Mouse (Mus musculus): Measurements from ENCODE around the gene Arhgap9.

The Arhgap9 gene

DNA sequence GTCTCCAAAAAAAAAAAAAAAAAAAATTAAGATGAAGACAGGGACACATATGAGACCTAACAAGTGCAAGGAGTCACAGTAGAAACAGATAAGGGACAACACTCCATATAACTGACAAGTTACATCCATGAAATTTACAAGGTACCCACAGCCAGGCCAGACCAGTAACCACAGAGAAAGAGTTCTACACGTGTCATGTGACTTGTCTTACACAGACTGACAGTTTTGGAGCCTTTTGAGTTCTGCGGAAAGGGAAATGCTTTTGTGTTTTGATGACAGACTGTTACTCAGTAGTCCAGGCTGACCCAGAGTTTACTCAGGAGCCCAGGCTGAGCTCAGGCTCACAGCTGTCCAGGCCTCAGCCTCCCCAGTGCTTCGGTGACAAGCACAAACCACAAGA, 21.3 kb downstream of the Arhgap9 start:
- DNase-seq (ENCODE audit: low read depth, low spot score): no peak

DNA sequence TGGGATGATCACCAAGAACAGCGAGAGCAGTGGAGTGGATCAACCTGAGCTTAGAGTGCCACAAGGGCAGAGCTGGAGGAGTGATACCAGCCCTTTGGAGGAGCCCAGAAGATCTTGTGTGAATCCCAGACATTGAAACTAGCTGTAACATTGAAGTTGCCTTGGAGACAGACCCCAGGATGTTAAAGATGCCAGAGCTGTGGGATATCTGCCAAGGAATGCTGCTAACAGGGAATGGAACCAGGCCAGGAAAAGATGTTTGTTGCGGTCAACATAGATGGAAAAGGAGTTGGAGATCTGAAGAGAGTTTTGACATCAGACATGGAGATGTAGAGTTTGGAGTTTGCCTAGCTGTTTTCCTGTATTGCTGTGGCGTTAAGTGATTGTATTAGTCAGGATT, 24.4 kb downstream of the Arhgap9 start:
- DNase-seq (ENCODE audit: low read depth, low spot score): no peak

DNA sequence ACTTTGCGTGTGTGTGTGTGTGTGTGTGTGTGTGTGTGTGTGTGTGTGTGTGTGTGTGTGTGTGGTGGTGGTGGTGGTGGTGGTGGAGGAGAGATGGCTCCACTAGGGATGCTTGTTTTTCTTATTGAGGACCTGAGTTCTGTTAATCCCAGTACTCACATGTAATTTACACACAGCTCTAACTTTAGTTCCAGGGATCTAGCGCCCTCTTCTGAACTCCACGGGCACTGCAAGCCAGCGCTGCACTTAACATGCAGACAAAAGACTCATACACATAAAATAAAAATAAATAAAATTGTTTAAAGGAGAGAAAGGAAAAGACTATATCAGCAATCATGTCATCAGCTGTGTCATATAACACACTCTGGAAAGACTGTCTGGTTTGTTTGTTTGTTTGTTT, 27.2 kb downstream of the Arhgap9 start:
- no peak for DNase-seq (ENCODE audit: low read depth, low spot score)

DNA sequence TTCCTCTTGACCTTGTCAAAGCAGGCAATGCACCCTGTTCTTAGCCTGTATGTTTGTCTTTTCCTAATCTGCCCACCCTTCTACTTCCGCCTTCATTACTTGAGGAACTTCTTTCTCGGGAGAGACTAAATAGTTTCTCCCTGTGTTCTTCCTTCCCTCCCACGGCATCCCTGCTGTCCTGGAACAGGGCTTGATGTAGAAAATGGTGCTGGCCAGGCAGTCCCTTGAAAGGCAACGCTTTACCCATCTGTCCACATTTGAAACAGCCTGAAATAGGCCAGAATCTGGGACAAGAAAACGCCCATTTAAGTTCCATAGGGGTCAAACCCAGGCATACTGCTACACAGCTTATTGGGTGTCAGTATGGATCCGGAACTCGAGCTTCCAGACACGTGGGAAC, 28.0 kb downstream of the Arhgap9 start:
- DNase-seq (ENCODE audit: low read depth, low spot score): peak; percentile 73

DNA sequence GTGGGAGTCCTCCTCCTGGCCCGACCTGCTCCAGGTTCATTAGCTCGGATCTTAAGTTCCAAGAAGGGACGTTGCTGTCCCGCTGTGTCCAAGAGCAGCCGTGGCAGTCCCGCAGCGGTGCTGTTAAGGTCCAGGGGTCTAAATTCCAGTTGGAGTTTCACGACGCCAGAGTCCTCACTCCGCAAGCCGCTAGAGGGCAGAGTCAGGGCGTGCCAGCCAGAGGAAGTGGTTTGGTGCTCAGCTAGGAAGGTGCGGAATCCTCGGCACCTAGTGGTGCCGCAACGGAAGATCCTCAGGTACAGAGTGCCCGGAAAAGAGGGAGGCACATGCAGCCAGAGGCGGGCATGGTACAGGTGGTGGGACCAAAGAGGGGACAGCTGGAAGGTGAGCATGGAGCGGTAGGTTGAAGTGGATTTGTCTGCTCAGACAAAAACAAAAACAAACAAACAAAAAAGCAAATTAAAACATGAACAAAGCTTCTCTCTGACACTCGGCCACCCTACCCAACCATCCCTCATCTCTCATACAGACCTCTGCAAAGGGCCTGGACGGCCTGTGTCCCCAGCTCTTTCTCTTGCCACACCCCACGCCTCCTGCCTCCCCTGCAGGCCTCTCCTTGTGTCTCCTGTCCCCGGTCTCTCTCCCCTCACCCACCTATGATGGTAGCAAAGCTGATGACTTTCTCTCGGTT, 29.0 kb downstream of the Arhgap9 start:
- DNase-seq (ENCODE audit: low read depth, low spot score): peak; percentile 50

DNA sequence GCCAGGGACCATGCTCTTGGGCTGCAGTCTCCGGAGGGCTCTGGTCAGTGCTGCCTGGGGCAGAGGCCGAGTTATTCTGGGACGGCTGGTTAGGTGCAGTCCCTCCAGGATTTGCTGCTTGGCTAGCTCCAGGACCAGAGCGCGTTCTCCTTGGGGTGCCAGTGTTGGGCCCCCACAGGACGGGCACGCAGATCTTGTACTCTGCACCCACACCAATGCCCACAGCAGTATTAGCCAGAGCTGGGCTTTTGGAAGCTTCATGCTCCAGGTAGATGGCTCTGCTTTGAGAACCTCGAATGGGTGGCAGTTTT, 29.5 kb downstream of the Arhgap9 start:
- DNase-seq (ENCODE audit: low read depth, low spot score): no peak

DNA sequence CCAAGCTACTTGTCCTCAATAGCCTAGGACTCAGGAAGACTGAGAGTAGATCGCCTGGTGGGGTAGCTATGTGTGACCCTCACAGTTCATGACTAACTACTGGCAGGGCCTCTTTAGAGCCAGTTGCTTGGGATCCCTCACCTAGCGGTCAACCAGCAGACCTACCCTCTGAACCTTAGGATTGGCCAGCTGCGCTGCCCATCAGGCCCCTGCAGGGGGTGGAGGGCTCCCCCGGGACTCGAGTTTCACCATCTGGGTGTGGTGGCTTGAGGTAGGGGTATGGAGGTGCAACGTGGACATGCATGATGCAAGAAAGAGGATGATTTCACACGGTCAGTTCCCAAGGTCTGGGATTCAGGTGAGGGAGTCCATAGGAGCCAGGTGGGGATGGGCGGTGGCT, 30.0 kb downstream of the Arhgap9 start:
- DNase-seq (ENCODE audit: low read depth, low spot score): no peak

DNA sequence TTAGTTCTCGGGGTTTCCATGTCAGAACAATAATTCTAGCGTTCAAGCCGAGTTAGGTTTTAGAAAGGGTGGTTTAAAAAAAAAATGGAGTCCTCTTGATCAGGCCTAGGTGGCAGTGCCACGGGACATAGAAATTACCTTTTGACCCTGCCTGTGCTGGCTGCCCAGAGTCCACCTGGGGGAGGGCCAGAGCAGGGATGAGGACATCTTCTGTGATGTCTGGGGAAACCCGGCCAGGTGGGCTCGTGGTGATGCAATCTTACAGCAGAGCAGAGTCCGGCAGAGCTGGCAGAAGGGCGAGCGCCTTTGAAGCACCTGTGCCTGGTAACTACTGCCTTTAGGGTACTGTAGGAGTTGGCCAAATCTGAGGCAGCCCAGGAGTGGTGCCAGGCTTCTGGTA, 30.4 kb downstream of the Arhgap9 start:
- no peak for DNase-seq (ENCODE audit: low read depth, low spot score)

DNA sequence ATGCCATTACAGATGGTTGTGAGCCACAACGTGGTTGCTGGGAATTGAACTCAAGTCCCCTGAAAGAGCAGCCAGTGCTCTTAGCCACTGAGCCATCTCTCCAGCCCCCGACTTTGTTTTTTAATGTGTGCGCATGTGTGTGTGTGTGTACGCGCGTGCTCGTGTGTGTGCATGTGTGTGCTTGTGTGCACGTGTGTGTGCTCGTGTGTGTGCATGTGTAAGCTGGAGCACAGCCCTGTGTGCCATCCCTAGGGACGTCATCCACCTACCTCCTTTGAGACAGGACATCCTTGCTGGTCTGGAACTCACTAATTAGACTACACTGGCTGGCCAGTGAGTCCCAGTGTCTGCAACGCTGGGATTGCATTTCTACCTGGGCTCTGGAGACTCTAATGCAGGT, 31.0 kb downstream of the Arhgap9 start:
- no peak for DNase-seq (ENCODE audit: low read depth, low spot score)

DNA sequence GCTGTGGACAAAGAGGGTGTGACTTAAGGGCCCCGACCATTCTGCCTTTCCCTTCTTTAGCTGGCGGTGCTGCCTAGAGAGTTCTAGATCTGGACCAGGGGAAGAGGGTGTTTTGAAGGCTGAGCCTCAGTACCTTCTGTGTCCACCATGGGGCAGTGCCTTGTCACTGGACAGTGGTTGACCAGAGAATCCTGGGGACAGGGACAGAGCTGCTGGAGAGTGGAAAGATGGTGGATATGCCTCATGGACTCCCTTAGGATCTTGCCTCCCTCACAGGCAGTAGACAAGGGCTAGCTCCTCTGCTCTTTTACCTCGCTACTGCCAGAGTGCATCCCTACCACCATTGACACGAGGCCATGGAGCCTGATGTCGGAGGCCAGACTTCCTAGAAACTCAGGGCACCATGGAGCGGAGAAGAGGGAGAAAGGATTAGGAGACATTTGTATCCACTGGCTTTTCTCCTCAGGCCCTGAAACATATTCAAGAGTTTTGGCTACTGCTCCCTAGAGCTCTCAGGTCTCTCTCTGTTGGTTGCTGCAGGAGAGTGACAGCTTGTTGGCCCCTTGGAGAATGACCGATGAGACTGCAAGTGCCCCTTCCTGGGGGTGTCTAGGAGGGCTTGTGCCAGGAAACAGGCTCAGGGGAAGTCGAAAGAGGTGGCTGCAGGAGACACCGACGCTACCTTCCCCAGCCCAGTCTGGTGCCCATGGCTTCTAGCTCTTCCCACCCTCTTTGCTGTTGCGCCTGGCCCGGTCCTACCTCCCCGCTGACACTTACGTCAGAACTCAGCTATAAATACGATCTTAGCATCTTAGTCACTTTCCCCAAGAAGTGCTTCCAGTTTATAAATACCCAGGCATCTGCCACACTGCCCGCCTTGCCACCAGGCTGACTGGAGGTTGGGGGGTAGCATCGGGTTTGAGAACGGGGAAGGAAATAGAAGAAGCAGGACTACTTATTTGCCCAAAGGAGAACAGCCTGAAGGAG, 32.4 kb downstream of the Arhgap9 start, which contains the start of gene Inhbe:
Inhbe (minus strand) TSS at position 503 of the 987 bp plus-strand sequence.
- DNase-seq (ENCODE audit: low read depth, low spot score): peak; percentile 95

DNA sequence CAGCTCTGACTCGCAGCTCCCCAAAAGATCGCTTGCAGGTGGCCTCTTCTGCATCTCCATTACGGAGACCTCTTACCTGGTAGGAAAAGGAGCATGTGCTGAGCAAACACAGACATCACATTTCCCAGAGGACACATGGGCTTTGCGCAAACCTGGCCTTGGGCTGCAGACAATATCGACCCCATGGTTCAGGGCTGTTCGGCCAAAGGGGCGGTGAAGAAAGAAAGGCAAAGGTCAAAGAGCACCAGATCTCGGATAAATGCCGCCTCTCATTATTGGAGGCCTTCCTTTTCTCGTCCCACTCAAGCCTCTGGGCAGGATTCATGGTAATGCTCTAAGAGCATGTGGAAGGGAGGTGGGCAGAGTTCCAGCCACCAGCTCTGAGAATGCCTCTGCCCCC, 33.6 kb downstream of the Arhgap9 start:
- no peak for DNase-seq (ENCODE audit: low read depth, low spot score)

DNA sequence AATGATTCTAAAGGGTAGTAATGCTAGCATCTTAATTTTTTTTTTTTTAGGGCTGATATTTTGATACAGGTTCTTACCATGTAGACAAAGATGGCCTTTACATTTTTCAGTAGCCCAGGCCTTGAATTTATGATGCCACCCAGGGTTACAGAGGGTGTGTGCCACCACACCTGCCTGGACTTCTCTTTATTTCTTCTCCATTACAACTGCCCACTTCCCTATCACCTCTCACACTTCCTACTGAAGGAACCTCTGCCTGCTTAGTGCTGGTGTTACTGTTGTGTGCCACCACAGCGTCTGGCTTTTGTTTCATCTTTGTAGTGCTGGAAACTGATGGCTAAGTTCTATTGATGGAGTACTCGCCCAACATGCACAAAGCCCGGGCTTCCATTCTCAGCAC, 39.0 kb downstream of the Arhgap9 start:
- no peak for DNase-seq (ENCODE audit: low read depth, low spot score)

DNA sequence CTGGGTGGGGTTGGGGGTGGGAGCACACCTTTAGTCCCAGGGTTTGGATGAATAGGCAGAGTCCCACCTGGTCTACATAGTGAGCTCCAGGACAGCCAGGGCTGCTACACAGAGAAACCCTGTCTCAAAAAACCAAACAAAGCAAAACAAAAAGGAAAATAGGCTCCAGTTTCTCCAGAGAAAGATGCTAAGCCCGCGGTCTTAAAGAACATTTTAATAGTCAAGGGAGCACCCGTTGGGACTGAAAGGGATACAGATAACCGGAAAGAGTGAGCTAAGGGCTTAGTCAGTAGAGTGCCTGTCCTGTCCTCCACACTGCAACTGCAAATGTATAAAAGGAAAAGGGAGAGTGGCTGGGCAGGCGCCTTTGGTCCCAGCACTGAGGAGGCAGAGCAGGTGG, 45.4 kb downstream of the Arhgap9 start:
- no peak for DNase-seq (ENCODE audit: low read depth, low spot score)

DNA sequence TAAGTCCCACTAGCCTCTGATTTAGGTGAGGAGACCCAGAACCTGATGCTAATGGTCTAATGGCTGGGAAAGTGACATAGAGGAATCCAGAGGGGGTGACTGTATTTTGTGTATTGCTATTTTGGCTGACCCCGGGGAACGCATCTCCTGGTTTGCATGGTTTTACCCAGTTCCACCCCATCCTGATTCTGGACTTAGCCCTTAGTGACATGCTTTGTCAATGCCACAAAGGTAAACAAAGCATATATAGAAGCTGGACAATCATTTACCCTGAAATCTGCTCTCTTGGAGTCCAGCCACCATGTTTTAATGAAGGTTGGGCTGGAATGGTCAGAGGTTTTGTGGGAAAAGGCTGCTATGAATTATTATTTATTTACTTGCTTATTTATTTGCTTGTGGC, 46.5 kb downstream of the Arhgap9 start:
- no peak for DNase-seq (ENCODE audit: low read depth, low spot score)

DNA sequence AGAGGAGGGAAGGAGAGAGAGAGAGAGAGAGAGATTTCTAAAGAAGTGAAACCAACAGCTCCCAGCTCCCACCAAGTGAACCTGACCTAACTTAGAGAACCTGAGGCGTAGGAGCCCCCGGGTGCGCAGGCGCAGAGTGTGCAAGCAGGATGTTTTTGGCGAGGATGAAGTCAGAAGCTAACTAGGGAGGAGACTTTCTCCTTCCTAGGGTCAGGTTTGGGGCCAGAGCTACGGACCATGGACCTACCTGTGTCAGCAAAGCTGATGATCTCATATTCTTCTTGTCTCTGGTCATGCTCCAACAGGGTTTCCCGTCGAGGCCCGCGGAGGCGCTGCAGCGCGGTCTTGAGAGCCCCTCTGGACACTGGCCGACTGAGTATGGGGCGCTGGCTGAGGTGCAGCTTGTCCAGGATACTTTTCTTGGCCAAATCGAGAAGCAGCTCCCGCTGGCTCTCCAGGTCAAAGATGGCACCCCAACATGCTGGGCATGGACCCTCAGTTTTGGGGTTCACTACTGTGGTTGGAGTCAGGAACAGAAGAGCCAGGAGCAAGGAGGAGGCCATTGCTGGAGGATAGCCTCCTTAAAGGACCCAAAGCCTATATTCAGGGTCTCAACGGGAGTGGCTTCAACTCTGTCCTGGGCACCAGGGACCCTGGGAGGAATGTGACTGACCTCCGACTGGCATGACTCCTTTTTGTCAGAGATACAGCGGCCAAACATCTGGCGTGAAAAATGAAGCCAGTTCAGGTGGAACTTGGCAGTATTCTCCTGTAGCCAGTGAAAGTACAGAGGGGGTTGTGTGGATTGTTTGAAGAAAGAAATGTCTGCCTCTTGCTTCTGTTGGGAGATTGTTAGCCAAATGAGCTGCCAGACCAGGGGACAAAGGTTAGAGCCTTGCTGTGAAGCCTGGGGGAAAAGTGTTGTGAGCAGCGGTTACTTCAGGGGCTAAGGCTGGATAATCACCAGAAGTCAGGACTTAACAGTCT, 48.4 kb downstream of the Arhgap9 start, which contains the start of gene Inhbc:
Inhbc (minus strand) TSS at position 598 of the 987 bp plus-strand sequence.
- no peak for DNase-seq (ENCODE audit: low read depth, low spot score)

DNA sequence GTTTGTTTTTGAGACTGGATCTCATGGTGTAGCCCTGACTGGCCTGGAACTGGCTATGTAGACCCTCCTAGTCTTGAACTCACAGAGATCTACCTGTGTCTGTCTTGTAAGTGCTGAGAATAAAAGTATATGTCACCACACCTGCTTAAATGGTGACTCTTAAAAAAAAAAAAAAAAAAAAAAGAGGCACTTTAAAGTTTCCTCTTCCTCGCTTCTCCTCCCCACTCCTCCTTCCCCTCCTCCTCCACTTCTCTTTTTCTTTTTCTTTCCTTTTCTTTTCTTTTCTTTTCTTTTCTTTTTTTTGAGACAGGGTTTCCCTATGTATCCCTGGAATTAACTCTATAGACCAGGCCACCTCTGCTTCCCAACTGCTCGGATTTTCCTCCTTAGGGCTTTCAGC, 49.3 kb downstream of the Arhgap9 start:
- DNase-seq (ENCODE audit: low read depth, low spot score): no peak

DNA sequence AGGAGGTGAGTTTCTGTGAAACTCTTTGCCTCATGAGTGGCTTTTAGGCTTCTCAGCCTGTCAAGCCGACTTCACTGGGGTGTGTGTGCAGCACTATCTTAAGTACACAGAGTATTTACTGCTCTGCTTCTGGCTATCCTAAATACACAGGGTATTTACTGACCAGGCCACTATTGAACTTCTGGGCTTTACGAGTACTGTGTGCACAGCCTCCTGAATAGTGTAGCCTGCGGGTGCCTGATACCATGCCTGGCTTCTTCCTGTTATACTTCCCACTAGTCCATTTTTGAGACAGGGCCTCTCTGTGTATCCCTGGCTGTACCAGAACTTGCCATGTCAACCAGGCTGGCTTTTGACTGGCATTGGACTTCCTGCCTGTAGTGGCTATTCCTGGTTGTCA, 55.9 kb downstream of the Arhgap9 start:
- DNase-seq (ENCODE audit: low read depth, low spot score): no peak

Measured in telencephalon, adult 2 months (tissue).